Mouse (Mus musculus): Measurements from ENCODE around the gene Gm47841. TPM values are rescaled to one million over a fixed set of nuclear protein-coding genes. Genes with fewer than 3 reads are reported as not detected.

Gene Gm47841
- polyA plus RNA-seq, 1 experiment from 2014 or later, result not detected

- no peaks in the 10 kb centered on the region for H3K4me1 ChIP-seq
- 0 out of 2 replicates have a peak, but pooled peaks cover 3% of the 10 kb centered on the region for H3K36me3 ChIP-seq
- ATAC-seq (ENCODE audit: insufficient number of reproducible peaks, insufficient read depth, low FRiP score, low TSS enrichment, low read depth), result no peak
- H3K9ac ChIP-seq, result no peak overlapping the region
- no peaks in the 10 kb centered on the region for H3K9me3 ChIP-seq
- H3K27me3 ChIP-seq, result peaks cover 39% of the 10 kb centered on the region
- no peak overlapping the region for H3K27ac ChIP-seq
- H3K4me3 ChIP-seq, result no peak overlapping the region
- 57% methylated on average over 17 of the region's 17 CpGs for WGBS
- H3K4me2 ChIP-seq, result no peak overlapping the region
These were observed 7.5 kb downstream of the Gm47841 start for GRCm38 (mm10) chr15:101039651-101040050.

GRCm38 (mm10) chr15:101028960-101029359 lies 18.2 kb downstream of the Gm47841 start:
- no peak overlapping the region for H3K9ac ChIP-seq
- H3K36me3 ChIP-seq, result 0 out of 2 replicates have a peak, but pooled peaks cover 4% of the 10 kb centered on the region
- H3K9me3 ChIP-seq, result no peaks in the 10 kb centered on the region
- 25% methylated on average over 2 of the region's 2 CpGs for WGBS
- H3K27me3 ChIP-seq, result no peaks in the 10 kb centered on the region
- no peak overlapping the region for H3K27ac ChIP-seq
- no peak for ATAC-seq (ENCODE audit: insufficient number of reproducible peaks, insufficient read depth, low FRiP score, low TSS enrichment, low read depth)
- H3K4me2 ChIP-seq, result no peak overlapping the region
- no peak overlapping the region for H3K4me3 ChIP-seq
- no peaks in the 10 kb centered on the region for H3K4me1 ChIP-seq

- no peaks in the 10 kb centered on the region for H3K9me3 ChIP-seq
- H3K36me3 ChIP-seq, result no peaks in the 10 kb centered on the region
- no peaks in the 10 kb centered on the region for H3K27me3 ChIP-seq
- H3K4me1 ChIP-seq, result peaks cover 13% of the 10 kb centered on the region
- WGBS, result 81% methylated on average over 6 of the region's 6 CpGs
- no peak overlapping the region for H3K9ac ChIP-seq
- no peak overlapping the region for H3K4me3 ChIP-seq
- no peak overlapping the region for H3K27ac ChIP-seq
- no peak for ATAC-seq (ENCODE audit: insufficient number of reproducible peaks, insufficient read depth, low FRiP score, low TSS enrichment, low read depth)
- no peak overlapping the region for H3K4me2 ChIP-seq
These were observed 35.8 kb downstream of the Gm47841 start for GRCm38 (mm10) chr15:101011352-101011751.

GRCm38 (mm10) chr15:101008386-101009010 lies 38.7 kb downstream of the Gm47841 start:
- Histone ChIP-seq H3K27me3 (no peaks in the 10 kb centered on the region), H3K9me3 (no peaks in the 10 kb centered on the region), H3K36me3 (no peaks in the 10 kb centered on the region), H3K4me3 (no peak overlapping the region), H3K27ac (no peak overlapping the region), H3K4me1 (peaks cover 13% of the 10 kb centered on the region), H3K9ac (no peak overlapping the region), H3K4me2 (no peak overlapping the region)
- WGBS, result 78% methylated on average over 14 of the region's 14 CpGs
- ATAC-seq (ENCODE audit: insufficient number of reproducible peaks, insufficient read depth, low FRiP score, low TSS enrichment, low read depth), result no peak

GRCm38 (mm10) chr15:101007236-101007635 lies 40.0 kb downstream of the Gm47841 start:
- Histone ChIP-seq H3K27me3 (no peaks in the 10 kb centered on the region), H3K9me3 (no peaks in the 10 kb centered on the region), H3K4me2 (peak overlapping the region; percentile 68), H3K9ac (no peak overlapping the region), H3K27ac (no peak overlapping the region), H3K4me3 (0 out of 2 replicates have a peak overlapping the region, but pooled peaks have one; percentile 49), H3K36me3 (no peaks in the 10 kb centered on the region), H3K4me1 (peaks cover 13% of the 10 kb centered on the region)
- no peak for ATAC-seq (ENCODE audit: insufficient number of reproducible peaks, insufficient read depth, low FRiP score, low TSS enrichment, low read depth)
- 58% methylated on average over 7 of the region's 7 CpGs for WGBS

GRCm38 (mm10) chr15:101006251-101007040 lies 40.8 kb downstream of the Gm47841 start:
- Histone ChIP-seq H3K27ac (no peak overlapping the region), H3K9ac (peak overlapping the region; percentile 63), H3K36me3 (no peaks in the 10 kb centered on the region), H3K4me2 (peak overlapping the region; percentile 68), H3K27me3 (no peaks in the 10 kb centered on the region), H3K4me1 (peaks cover 13% of the 10 kb centered on the region), H3K4me3 (peak overlapping the region; percentile 49), H3K9me3 (no peaks in the 10 kb centered on the region)
- WGBS, result 13% methylated on average over 14 of the region's 15 CpGs
- ATAC-seq (ENCODE audit: insufficient number of reproducible peaks, insufficient read depth, low FRiP score, low TSS enrichment, low read depth), result peak; percentile 75; the same call in 1 of the 2 replicates

GRCm38 (mm10) chr15:101005717-101006116 lies 41.5 kb downstream of the Gm47841 start:
- H3K27me3 ChIP-seq, result no peaks in the 10 kb centered on the region
- no peak for ATAC-seq (ENCODE audit: insufficient number of reproducible peaks, insufficient read depth, low FRiP score, low TSS enrichment, low read depth)
- H3K4me3 ChIP-seq, result no peak overlapping the region
- WGBS, result 80% methylated on average over 8 of the region's 8 CpGs
- H3K36me3 ChIP-seq, result no peaks in the 10 kb centered on the region
- H3K9ac ChIP-seq, result no peak overlapping the region
- no peak overlapping the region for H3K4me2 ChIP-seq
- H3K27ac ChIP-seq, result no peak overlapping the region
- peaks cover 13% of the 10 kb centered on the region for H3K4me1 ChIP-seq
- H3K9me3 ChIP-seq, result no peaks in the 10 kb centered on the region

- H3K36me3 ChIP-seq, result no peaks in the 10 kb centered on the region
- no peaks in the 10 kb centered on the region for H3K27me3 ChIP-seq
- H3K4me3 ChIP-seq, result no peak overlapping the region
- WGBS, result 54% methylated on average over 3 of the region's 3 CpGs
- H3K9ac ChIP-seq, result 0 out of 2 replicates have a peak overlapping the region, but pooled peaks have one; percentile 11
- no peak overlapping the region for H3K4me2 ChIP-seq
- H3K4me1 ChIP-seq, result peaks cover 13% of the 10 kb centered on the region
- no peaks in the 10 kb centered on the region for H3K9me3 ChIP-seq
- no peak overlapping the region for H3K27ac ChIP-seq
- no peak for ATAC-seq (ENCODE audit: insufficient number of reproducible peaks, insufficient read depth, low FRiP score, low TSS enrichment, low read depth)
These were observed 42.7 kb downstream of the Gm47841 start for GRCm38 (mm10) chr15:101004538-101004937.

GRCm38 (mm10) chr15:101002466-101002865 lies 44.7 kb downstream of the Gm47841 start:
- Histone ChIP-seq H3K27me3 (no peaks in the 10 kb centered on the region), H3K4me1 (peaks cover 8% of the 10 kb centered on the region), H3K9ac (no peak overlapping the region), H3K4me2 (no peak overlapping the region), H3K36me3 (no peaks in the 10 kb centered on the region), H3K4me3 (no peak overlapping the region), H3K27ac (no peak overlapping the region), H3K9me3 (no peaks in the 10 kb centered on the region)
- no peak for ATAC-seq (ENCODE audit: insufficient number of reproducible peaks, insufficient read depth, low FRiP score, low TSS enrichment, low read depth)
- 89% methylated on average over 3 of the region's 3 CpGs for WGBS

- Histone ChIP-seq H3K4me3 (no peak overlapping the region), H3K4me2 (no peak overlapping the region), H3K36me3 (no peaks in the 10 kb centered on the region), H3K9ac (no peak overlapping the region), H3K27me3 (no peaks in the 10 kb centered on the region), H3K27ac (no peak overlapping the region), H3K9me3 (no peaks in the 10 kb centered on the region), H3K4me1 (peaks cover under 1% of the 10 kb centered on the region; the same call in 1 of the 2 replicates)
- 98% methylated on average over 1 of the region's 1 CpGs for WGBS
- no peak for ATAC-seq (ENCODE audit: insufficient number of reproducible peaks, insufficient read depth, low FRiP score, low TSS enrichment, low read depth)
These were observed 45.5 kb downstream of the Gm47841 start for GRCm38 (mm10) chr15:101001685-101002084.

- no peak for ATAC-seq (ENCODE audit: insufficient number of reproducible peaks, insufficient read depth, low FRiP score, low TSS enrichment, low read depth)
- WGBS, result 36% methylated on average over 4 of the region's 4 CpGs
These were observed 50.1 kb downstream of the Gm47841 start for GRCm38 (mm10) chr15:100997090-100997489.

More at GRCm38 (mm10) chr15:100997090-100997489, 50.1 kb downstream of the Gm47841 start:
- Histone ChIP-seq H3K4me1 (no peaks in the 10 kb centered on the region), H3K27me3 (no peaks in the 10 kb centered on the region), H3K4me2 (no peak overlapping the region), H3K9me3 (no peaks in the 10 kb centered on the region), H3K36me3 (no peaks in the 10 kb centered on the region), H3K4me3 (no peak overlapping the region), H3K27ac (no peak overlapping the region), H3K9ac (no peak overlapping the region)
